Mouse (Mus musculus) thymus, adult 2 months (tissue): ENCODE data around the gene Sema5b. TPM values are rescaled to one million over a fixed set of nuclear protein-coding genes. Genes with fewer than 3 reads are reported as not detected.

Source experiments
- DNase-seq: peaks from one replicate; pipeline ENCODE4 v3.0.0; 2021
- H3K27ac ChIP-seq: fragments of 200-500 bp; 2 replicates; pipeline ENCODE4 v1.5.1; 2012; ENCODE audit warnings: low read length, control low read depth; ENCODE audit not compliant: control insufficient read depth, insufficient read depth
- H3K27me3 ChIP-seq: fragments of 200-500 bp; 2 replicates; pipeline ENCODE4 v1.6.1; 2012; ENCODE audit warnings: mild to moderate bottlenecking, low read length, moderate library complexity, mixed read lengths; ENCODE audit not compliant: control insufficient read depth, insufficient read depth
- H3K36me3 ChIP-seq: fragments of 200-500 bp; 2 replicates; pipeline ENCODE4 v1.6.1; 2012; ENCODE audit warnings: mild to moderate bottlenecking, low read length, moderate library complexity; ENCODE audit not compliant: control insufficient read depth, insufficient read depth
- H3K4me1 ChIP-seq: fragments of 200-500 bp; replicated peaks from 2 replicates; pipeline ENCODE4 v1.6.1; 2012; ENCODE audit warnings: low read length; ENCODE audit not compliant: control insufficient read depth, insufficient read depth
- H3K4me3 ChIP-seq: fragments of 200-500 bp; 2 replicates; pipeline ENCODE4 v1.5.1; 2012; ENCODE audit warnings: mild to moderate bottlenecking, low read length, control low read depth, moderate library complexity; ENCODE audit not compliant: control insufficient read depth, insufficient read depth
- CTCF ChIP-seq: fragments of 200-500 bp; IDR thresholded peaks from 2 replicates; pipeline ENCODE4 v1.5.1; 2012; ENCODE audit warnings: mild to moderate bottlenecking, control low read depth, low read length, moderate library complexity, borderline replicate concordance; ENCODE audit not compliant: control insufficient read depth, poor library complexity, insufficient read depth; ENCODE audit errors: extremely low read depth
- POLR2A ChIP-seq: fragments of 200-500 bp; IDR thresholded peaks from 2 replicates; pipeline ENCODE4 v1.6.1; 2012; ENCODE audit warnings: mild to moderate bottlenecking, low read length, control low read depth, moderate library complexity; ENCODE audit not compliant: control insufficient read depth, poor library complexity, insufficient read depth; ENCODE audit errors: extremely low read depth
- WGBS: fragments of 180-500 bp; shearing (Covaris S2); methylation state at CpG from one replicate; pipeline ENCODE4 v1.1.7; 2018; 5-methylcytosine and 5-hydroxymethylcytosine counted together
- polyA plus RNA-seq: library from polyadenylated mRNA; depleted of rRNA; stranded (reverse); fragments of >200 nt; gene quantifications from 2 replicates; pipeline ENCODE4 v1.2.3, GENCODE M21; 2012

The Sema5b gene
- polyA plus RNA-seq, 1 experiment: 0.54 TPM

GRCm38 (mm10) chr16:35591756-35592155, 50.8 kb downstream of the Sema5b start:
- H3K27me3 ChIP-seq: no peaks in the 10 kb centered on the region; the same call in 1 of the 2 replicates
- TF ChIP-seq CTCF: no peak
- TF ChIP-seq POLR2A: no peak
- 62% methylated on average over 11 of the region's 11 CpGs for WGBS
- no peaks in the 10 kb centered on the region for H3K4me1 ChIP-seq
- no peak overlapping the region for H3K4me3 ChIP-seq
- DNase-seq: no peak
- H3K27ac ChIP-seq: no peak overlapping the region
- H3K36me3 ChIP-seq: no peaks in the 10 kb centered on the region

GRCm38 (mm10) chr16:35592274-35593065, 51.5 kb downstream of the Sema5b start:
- Histone ChIP-seq H3K36me3 (no peaks in the 10 kb centered on the region), H3K27ac (no peak overlapping the region), H3K27me3 (no peaks in the 10 kb centered on the region; the same call in 1 of the 2 replicates), H3K4me1 (no peaks in the 10 kb centered on the region), H3K4me3 (no peak overlapping the region)
- DNase-seq: no peak
- TF ChIP-seq POLR2A (no peak), CTCF (no peak)
- 38% methylated on average over 5 of the region's 5 CpGs for WGBS

GRCm38 (mm10) chr16:35593474-35593873, 52.5 kb downstream of the Sema5b start:
- WGBS: 97% methylated on average over 5 of the region's 5 CpGs

GRCm38 (mm10) chr16:35596241-35596640, 55.3 kb downstream of the Sema5b start:
- Histone ChIP-seq H3K4me3 (no peak overlapping the region), H3K4me1 (no peaks in the 10 kb centered on the region), H3K36me3 (no peaks in the 10 kb centered on the region), H3K27ac (no peak overlapping the region), H3K27me3 (no peaks in the 10 kb centered on the region; the same call in 1 of the 2 replicates)
- WGBS: 64% methylated on average over 6 of the region's 6 CpGs
- DNase-seq: no peak
- TF ChIP-seq POLR2A (no peak), CTCF (no peak)

More at GRCm38 (mm10) chr16:35593474-35593873, 52.5 kb downstream of the Sema5b start:
- Histone ChIP-seq H3K4me3 (no peak overlapping the region), H3K36me3 (no peaks in the 10 kb centered on the region), H3K27ac (no peak overlapping the region), H3K27me3 (no peaks in the 10 kb centered on the region; the same call in 1 of the 2 replicates), H3K4me1 (no peaks in the 10 kb centered on the region)
- no peak for DNase-seq
- TF ChIP-seq POLR2A (no peak), CTCF (no peak)

GRCm38 (mm10) chr16:35596661-35597350, 55.9 kb downstream of the Sema5b start:
- no peak for DNase-seq
- Histone ChIP-seq H3K27ac (no peak overlapping the region), H3K36me3 (no peaks in the 10 kb centered on the region), H3K4me1 (no peaks in the 10 kb centered on the region), H3K27me3 (no peaks in the 10 kb centered on the region), H3K4me3 (no peak overlapping the region)
- TF ChIP-seq POLR2A: no peak
- no peak for TF ChIP-seq CTCF
- 73% methylated on average over 8 of the region's 8 CpGs for WGBS

GRCm38 (mm10) chr16:35597991-35598390, 57.0 kb downstream of the Sema5b start:
- no peaks in the 10 kb centered on the region for H3K36me3 ChIP-seq
- no peaks in the 10 kb centered on the region for H3K27me3 ChIP-seq
- H3K4me1 ChIP-seq: no peaks in the 10 kb centered on the region
- no peak overlapping the region for H3K4me3 ChIP-seq
- DNase-seq: no peak
- H3K27ac ChIP-seq: no peak overlapping the region
- WGBS: 37% methylated on average over 6 of the region's 6 CpGs
- TF ChIP-seq CTCF: no peak
- no peak for TF ChIP-seq POLR2A

GRCm38 (mm10) chr16:35598802-35599201, 57.9 kb downstream of the Sema5b start:
- TF ChIP-seq POLR2A (no peak), CTCF (no peak)
- DNase-seq: no peak
- Histone ChIP-seq H3K27ac (no peak overlapping the region), H3K4me1 (no peaks in the 10 kb centered on the region), H3K36me3 (no peaks in the 10 kb centered on the region), H3K27me3 (no peaks in the 10 kb centered on the region), H3K4me3 (no peak overlapping the region)
- WGBS: 79% methylated on average over 5 of the region's 5 CpGs
